Mouse (Mus musculus) small intestine, adult 2 months (tissue): ENCODE results near the gene Zfp827. TPM values are rescaled to one million over a fixed set of nuclear protein-coding genes. Genes with fewer than 3 reads are reported as not detected.

Experiments used
- H3K27ac ChIP-seq: fragments of 200-500 bp; 2 replicates; pipeline ENCODE4 v1.5.1; 2012; ENCODE audit warnings: low read depth, low read length, control low read depth, inconsistent platforms; ENCODE audit not compliant: insufficient read depth
- H3K27me3 ChIP-seq: fragments of 200-500 bp; 2 replicates; pipeline ENCODE4 v1.6.1; 2012; ENCODE audit warnings: mild to moderate bottlenecking, moderate library complexity, low read length, inconsistent platforms; ENCODE audit not compliant: control insufficient read depth, insufficient read depth
- H3K36me3 ChIP-seq: fragments of 200-500 bp; 2 replicates; pipeline ENCODE4 v1.6.1; 2012; ENCODE audit warnings: mild to moderate bottlenecking, low read length, control low read depth, inconsistent platforms; ENCODE audit not compliant: control insufficient read depth, insufficient read depth
- H3K4me1 ChIP-seq: fragments of 200-500 bp; 2 replicates; pipeline ENCODE4 v1.6.1; 2012; ENCODE audit warnings: low read length, inconsistent platforms, mixed read lengths; ENCODE audit not compliant: control insufficient read depth, insufficient read depth, insufficient read length
- H3K4me3 ChIP-seq: fragments of 200-500 bp; 2 replicates; pipeline ENCODE4 v1.5.1; 2012; ENCODE audit warnings: low read depth, mild to moderate bottlenecking, control low read depth, inconsistent platforms, low read length, moderate library complexity
- CTCF ChIP-seq: fragments of 200-500 bp; IDR thresholded peaks from 2 replicates; pipeline ENCODE4 v1.5.1; 2012; ENCODE audit warnings: low read depth, mild to moderate bottlenecking, control low read depth, inconsistent platforms, low read length, moderate library complexity, mixed read lengths; ENCODE audit not compliant: insufficient replicate concordance, insufficient read length; ENCODE audit errors: extremely low read depth
- POLR2A ChIP-seq: fragments of 200-500 bp; IDR thresholded peaks from 2 replicates; pipeline ENCODE4 v1.6.1; 2012; ENCODE audit warnings: low read depth, mild to moderate bottlenecking, control low read depth, inconsistent platforms, low read length, moderate library complexity
- WGBS: fragments of 180-500 bp; shearing (Covaris S2); methylation state at CpG from one replicate; pipeline ENCODE4 v1.1.7; 2018; 5-methylcytosine and 5-hydroxymethylcytosine counted together
- polyA plus RNA-seq: library from polyadenylated mRNA; depleted of rRNA; stranded (reverse); fragments of >200 nt; gene quantifications from 2 replicates; pipeline ENCODE4 v1.2.3, GENCODE M21; 2012; rRNA removed

The Zfp827 gene
- polyA plus RNA-seq: 9.8 and 16.9 TPM in 2 replicates

- no peaks in the 10 kb centered on the region for H3K27me3 ChIP-seq
- under 1% methylated on average over 32 of the region's 32 CpGs for WGBS
- peak; percentile 67 for TF ChIP-seq POLR2A
- TF ChIP-seq CTCF: no peak
These were observed at the start of gene Zfp827 for GRCm38 (mm10) chr8:79027977-79028487. Gene Zfp827 (plus strand): TSS chr8:79028437.

GRCm38 (mm10) chr8:79004341-79004740 lies 23.9 kb upstream of the Zfp827 start:
- no peaks in the 10 kb centered on the region for H3K36me3 ChIP-seq
- no peak overlapping the region for H3K4me3 ChIP-seq
- no peak overlapping the region for H3K27ac ChIP-seq

More at GRCm38 (mm10) chr8:79027977-79028487, at the start of gene Zfp827:
- H3K36me3 ChIP-seq: no peaks in the 10 kb centered on the region
- H3K27ac ChIP-seq: peak within 1 kb of the TSS; percentile 81
- peak within 1 kb of the TSS; percentile 75 for H3K4me3 ChIP-seq
- H3K4me1 ChIP-seq: no peaks in the 10 kb centered on the region

GRCm38 (mm10) chr8:79015061-79015460 lies 13.2 kb upstream of the Zfp827 start:
- Histone ChIP-seq H3K36me3 (no peaks in the 10 kb centered on the region), H3K27me3 (no peaks in the 10 kb centered on the region), H3K4me3 (no peak overlapping the region), H3K27ac (no peak overlapping the region), H3K4me1 (no peaks in the 10 kb centered on the region)
- TF ChIP-seq CTCF: no peak
- TF ChIP-seq POLR2A: no peak
- WGBS: 84% methylated on average over 5 of the region's 5 CpGs

More at GRCm38 (mm10) chr8:79004341-79004740, 23.9 kb upstream of the Zfp827 start:
- H3K4me1 ChIP-seq: no peaks in the 10 kb centered on the region
- no peak for TF ChIP-seq CTCF
- TF ChIP-seq POLR2A: no peak
- H3K27me3 ChIP-seq: no peaks in the 10 kb centered on the region

GRCm38 (mm10) chr8:79016076-79016475 lies 12.2 kb upstream of the Zfp827 start:
- Histone ChIP-seq H3K27ac (no peak overlapping the region), H3K4me1 (no peaks in the 10 kb centered on the region), H3K36me3 (no peaks in the 10 kb centered on the region), H3K27me3 (no peaks in the 10 kb centered on the region), H3K4me3 (no peak overlapping the region)
- no peak for TF ChIP-seq CTCF
- no peak for TF ChIP-seq POLR2A
- 87% methylated on average over 4 of the region's 4 CpGs for WGBS

GRCm38 (mm10) chr8:79016583-79016982 lies 11.7 kb upstream of the Zfp827 start:
- TF ChIP-seq POLR2A (no peak), CTCF (no peak)
- 75% methylated on average over 6 of the region's 6 CpGs for WGBS
- H3K27ac ChIP-seq: no peak overlapping the region
- H3K4me1 ChIP-seq: no peaks in the 10 kb centered on the region
- H3K27me3 ChIP-seq: no peaks in the 10 kb centered on the region
- no peak overlapping the region for H3K4me3 ChIP-seq
- H3K36me3 ChIP-seq: no peaks in the 10 kb centered on the region

- H3K27me3 ChIP-seq: no peaks in the 10 kb centered on the region
- H3K4me1 ChIP-seq: no peaks in the 10 kb centered on the region
- H3K27ac ChIP-seq: no peak overlapping the region
- H3K4me3 ChIP-seq: no peak overlapping the region
- TF ChIP-seq CTCF (no peak), POLR2A (no peak)
- H3K36me3 ChIP-seq: no peaks in the 10 kb centered on the region
- WGBS: 97% methylated on average over 1 of the region's 1 CpGs
These were observed 4.3 kb upstream of the Zfp827 start for GRCm38 (mm10) chr8:79023922-79024321.

- Histone ChIP-seq H3K27me3 (no peaks in the 10 kb centered on the region), H3K4me1 (no peaks in the 10 kb centered on the region), H3K36me3 (no peaks in the 10 kb centered on the region), H3K27ac (no peak overlapping the region), H3K4me3 (no peak overlapping the region)
- TF ChIP-seq CTCF (no peak), POLR2A (no peak)
- WGBS: 48% methylated on average over 3 of the region's 3 CpGs
These were observed 918 bp upstream of the Zfp827 start for GRCm38 (mm10) chr8:79027319-79027718.
